In genomic region chr10:60282116-60283014, GRCm38 (mm10) we compare ENCODE assay signal across 8 mouse cellular contexts. TPM values are rescaled to one million over a fixed set of nuclear protein-coding genes. Genes with fewer than 3 reads are reported as not detected.
DNase-seq lines count a peak whose midpoint lies in the region; ATAC-seq lines count a peak whose summit lies in the region.

No protein-coding gene starts in this region.

- 86% methylated on average over 10 of the region's 10 CpGs for WGBS in hindbrain, embryonic 13.5 days
- WGBS in hindbrain, embryonic 10.5 days = 89% methylated on average over 10 of the region's 10 CpGs
- 67% methylated on average over 10 of the region's 10 CpGs for WGBS in liver, embryonic 13.5 days (ENCODE audit: insufficient replicate concordance)
- 74% methylated on average over 10 of the region's 10 CpGs for WGBS in forebrain, embryonic 11.5 days

- DNase-seq in hindbrain, embryonic 10.5 days (ENCODE audit: low spot score) = no peak
- peak; percentile 35 to 50 for DNase-seq in urinary bladder, adult 18-20 months (ENCODE audit: low spot score in 2 of 2)
- no peak for DNase-seq in urinary bladder, adult 2 months (ENCODE audit: low spot score)
- DNase-seq in liver, embryonic 13.5 days = no peak
- no peak for DNase-seq in cerebellum, adult 9-10 months
- no peak for DNase-seq in forebrain, embryonic 11.5 days (ENCODE audit: low spot score)
- no peak for DNase-seq in testis, postnatal 10 days (ENCODE audit: low spot score)

- H3K4me2 ChIP-seq in hindbrain, embryonic 13.5 days = no peak overlapping the region
- H3K4me2 ChIP-seq in liver, embryonic 13.5 days = peak overlapping the region; percentile 4; the same call in 1 of the 2 replicates
- H3K4me2 ChIP-seq in forebrain, embryonic 11.5 days (ENCODE audit: low read depth, low read length, severe bottlenecking) = no peak overlapping the region

- no peaks in the 10 kb centered on the region for H3K27me3 ChIP-seq in hindbrain, embryonic 13.5 days
- H3K27me3 ChIP-seq in hindbrain, embryonic 10.5 days (ENCODE audit: insufficient read depth, poor library complexity, severe bottlenecking) = no peaks in the 10 kb centered on the region
- no peaks in the 10 kb centered on the region for H3K27me3 ChIP-seq in liver, embryonic 13.5 days
- H3K27me3 ChIP-seq in forebrain, embryonic 11.5 days (ENCODE audit: control insufficient read depth, insufficient read depth, low read length) = no peaks in the 10 kb centered on the region

- H3K27ac ChIP-seq in hindbrain, embryonic 13.5 days = peak overlapping the region; percentile 55
- H3K27ac ChIP-seq in hindbrain, embryonic 10.5 days = no peak overlapping the region
- peak overlapping the region; percentile 54 for H3K27ac ChIP-seq in liver, embryonic 13.5 days
- H3K27ac ChIP-seq in forebrain, embryonic 11.5 days (ENCODE audit: low read depth, low read length) = no peak overlapping the region

- no peaks in the 10 kb centered on the region for H3K36me3 ChIP-seq in hindbrain, embryonic 13.5 days
- peaks cover 12% of the 10 kb centered on the region; the same call in 1 of the 2 replicates for H3K36me3 ChIP-seq in hindbrain, embryonic 10.5 days
- peaks cover 11% of the 10 kb centered on the region; the same call in 1 of the 2 replicates for H3K36me3 ChIP-seq in liver, embryonic 13.5 days
- no peaks in the 10 kb centered on the region for H3K36me3 ChIP-seq in forebrain, embryonic 11.5 days (ENCODE audit: control insufficient read depth, insufficient read depth, low read length)

- H3K9ac ChIP-seq in hindbrain, embryonic 13.5 days = peak overlapping the region; percentile 24; the same call in 1 of the 2 replicates
- peak overlapping the region; percentile 11; the same call in 1 of the 2 replicates for H3K9ac ChIP-seq in liver, embryonic 13.5 days
- H3K9ac ChIP-seq in forebrain, embryonic 11.5 days (ENCODE audit: low read length) = no peak overlapping the region

- no peaks in the 10 kb centered on the region for H3K9me3 ChIP-seq in hindbrain, embryonic 13.5 days
- no peaks in the 10 kb centered on the region for H3K9me3 ChIP-seq in hindbrain, embryonic 10.5 days
- no peaks in the 10 kb centered on the region for H3K9me3 ChIP-seq in liver, embryonic 13.5 days (replicated peaks)
- no peaks in the 10 kb centered on the region for H3K9me3 ChIP-seq in forebrain, embryonic 11.5 days (ENCODE audit: control insufficient read depth, low read length)

- peaks cover 93% of the 10 kb centered on the region for H3K4me1 ChIP-seq in hindbrain, embryonic 13.5 days (replicated peaks)
- H3K4me1 ChIP-seq in hindbrain, embryonic 10.5 days (replicated peaks) = peaks cover 93% of the 10 kb centered on the region
- peaks cover 87% of the 10 kb centered on the region for H3K4me1 ChIP-seq in liver, embryonic 13.5 days (replicated peaks)
- peaks cover 30% of the 10 kb centered on the region for H3K4me1 ChIP-seq in forebrain, embryonic 11.5 days (replicated peaks; ENCODE audit: control insufficient read depth, insufficient read depth, low read length)

- no peak overlapping the region for H3K4me3 ChIP-seq in hindbrain, embryonic 13.5 days
- no peak overlapping the region for H3K4me3 ChIP-seq in hindbrain, embryonic 10.5 days
- no peak overlapping the region for H3K4me3 ChIP-seq in liver, embryonic 13.5 days (replicated peaks)
- no peak overlapping the region for H3K4me3 ChIP-seq in forebrain, embryonic 11.5 days (ENCODE audit: low read depth, low read length)

- ATAC-seq in hindbrain, embryonic 13.5 days (ENCODE audit: low FRiP score) = no peak
- ATAC-seq in liver, embryonic 13.5 days (ENCODE audit: low read depth) = no peak
- no peak for ATAC-seq in forebrain, embryonic 11.5 days (replicated peaks; ENCODE audit: low FRiP score)

RNA-seq across cellular contexts. Expression of gene Psap, which starts 4.9 kb away (rescaled TPM):
- 152 and 153 TPM in 2 replicates for polyA plus RNA-seq in hindbrain, embryonic 13.5 days (2015; fragmentation: Nextera tagmentation; extraction: Ambion mirVana)
- 53.9 and 86.4 TPM in 2 replicates for polyA plus RNA-seq in hindbrain, embryonic 10.5 days (2016; fragmentation: Nextera tagmentation; extraction: Ambion mirVana)
- 1,531 and 1,599 TPM in 2 replicates for polyA plus RNA-seq in urinary bladder, adult 2 months (2012; rRNA removed)
- 52.6 and 54.5 TPM in 2 replicates for polyA plus RNA-seq in liver, embryonic 13.5 days (2015; fragmentation: Nextera tagmentation; extraction: Ambion mirVana)
- 63.6 and 74.2 TPM in 2 replicates for polyA plus RNA-seq in forebrain, embryonic 11.5 days (2014; fragmentation: Nextera tagmentation; extraction: Ambion mirVana)

Comparison
In these comparisons a context has a peak if more than half of its experiments do, and no peak if none do; other contexts are left out.
1. H3K27ac ChIP-seq: peak in hindbrain, embryonic 13.5 days (single experiment) and liver, embryonic 13.5 days (single experiment); none in hindbrain, embryonic 10.5 days (single experiment) and forebrain, embryonic 11.5 days (single experiment).
2. DNase-seq: peak in urinary bladder, adult 18-20 months (2 of 2); none in hindbrain, embryonic 10.5 days (single experiment), urinary bladder, adult 2 months (single experiment), liver, embryonic 13.5 days (single experiment), cerebellum, adult 9-10 months (single experiment), forebrain, embryonic 11.5 days (single experiment) and testis, postnatal 10 days (single experiment).